Mouse (Mus musculus) lung, adult 18-20 months (tissue): ENCODE data around the gene Tmcc2.

Experiments
- DNase-seq, 2 experiments: peaks; one replicate each; pipeline ENCODE4 v3.0.0; 2022; ENCODE audit warnings: mixed read lengths in 2 of 2

Tmcc2 gene

GRCm38 (mm10) chr1:132389886-132390585 lies 1.0 kb downstream of the Tmcc2 start:
- DNase-seq, result peak; percentile 80 to 87

- DNase-seq, result peak in 1 of 2 experiments; percentile 64
These were observed 2.0 kb downstream of the Tmcc2 start for GRCm38 (mm10) chr1:132388813-132389803.

DNA sequence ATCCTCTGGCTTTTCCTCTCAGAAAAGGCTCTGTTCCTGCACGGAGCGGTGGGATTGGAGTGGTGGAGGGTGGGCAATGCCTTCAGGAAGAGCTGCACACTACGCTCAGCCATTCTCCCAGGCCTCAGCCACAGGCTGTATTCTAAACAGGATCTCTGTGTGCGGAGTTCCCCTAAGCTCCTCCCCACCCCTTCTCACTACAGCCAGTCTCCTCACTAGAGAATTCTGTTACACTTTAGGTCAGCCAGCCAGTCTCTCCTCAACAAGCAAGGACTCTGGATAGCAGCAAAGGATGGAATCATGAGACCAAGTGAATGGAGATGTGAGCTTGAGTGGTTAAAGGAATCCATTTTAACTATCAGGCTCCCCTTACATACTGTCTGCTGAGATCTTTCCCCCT lies 3.1 kb downstream of the Tmcc2 start:
- peak in 1 of 2 experiments; percentile 68 for DNase-seq

- DNase-seq, result no peak
These were observed 4.8 kb downstream of the Tmcc2 start for GRCm38 (mm10) chr1:132386266-132386665.

- no peak for DNase-seq
These were observed 5.4 kb downstream of the Tmcc2 start for GRCm38 (mm10) chr1:132385711-132386110.

DNA sequence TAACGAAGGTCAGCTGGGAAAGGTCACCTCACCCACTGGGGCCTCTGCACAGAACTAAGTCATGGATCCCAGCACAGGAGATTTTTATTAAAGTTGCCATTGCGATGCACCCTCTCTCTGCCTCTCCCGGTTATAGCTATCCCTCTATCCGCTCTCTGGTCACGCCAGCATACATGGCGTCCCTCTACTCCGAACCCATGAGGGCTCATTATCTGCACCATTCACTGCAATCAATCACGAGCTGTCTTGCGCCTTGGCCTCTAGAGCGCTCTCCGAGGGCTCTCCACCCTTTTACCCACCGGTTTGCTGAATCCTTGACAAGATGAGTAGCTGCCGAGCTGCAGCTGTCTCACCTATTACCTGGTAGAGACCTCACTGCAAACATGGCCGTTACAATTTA lies 5.8 kb downstream of the Tmcc2 start:
- DNase-seq, result no peak

GRCm38 (mm10) chr1:132384001-132384554 lies 7.0 kb downstream of the Tmcc2 start:
- DNase-seq, result peak; percentile 60 to 75

DNA sequence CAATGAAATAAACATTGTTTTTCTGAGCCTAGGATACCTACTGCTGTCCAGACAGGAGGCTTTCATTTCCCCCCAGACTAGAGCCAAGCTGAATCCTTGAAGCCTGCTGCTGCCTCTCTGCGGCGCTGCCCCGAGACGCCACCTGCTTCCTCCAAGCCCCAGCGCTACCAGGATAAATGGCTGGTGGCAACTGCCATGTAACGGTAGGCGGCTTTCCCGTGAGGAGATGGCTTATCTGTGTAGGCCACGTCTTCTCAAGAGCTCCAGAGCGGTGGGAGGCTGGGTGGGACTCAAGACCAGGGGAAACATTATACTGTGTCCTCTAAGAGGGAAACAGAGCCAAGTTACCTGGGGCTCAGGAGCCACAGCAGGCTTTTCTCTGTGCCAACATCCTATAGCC lies 9.2 kb downstream of the Tmcc2 start:
- DNase-seq, result no peak

- no peak for DNase-seq
These were observed 10.5 kb downstream of the Tmcc2 start for GRCm38 (mm10) chr1:132380550-132381100.

- DNase-seq, result no peak
These were observed 13.3 kb downstream of the Tmcc2 start for GRCm38 (mm10) chr1:132377811-132378210.

DNA sequence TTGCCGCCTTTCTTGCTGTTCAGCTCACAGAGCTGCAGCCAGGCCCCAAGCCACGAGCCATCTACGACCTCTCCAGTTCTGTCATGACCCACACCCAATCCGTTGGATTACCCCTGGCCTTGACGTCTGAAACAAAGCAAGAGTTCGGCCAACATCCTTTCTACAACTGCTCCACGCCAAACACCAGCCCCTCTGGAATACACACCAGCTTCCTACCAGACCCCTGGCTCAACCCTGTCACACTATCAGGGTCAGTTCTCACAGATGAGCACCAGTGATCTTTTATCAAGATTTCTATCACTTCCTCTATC lies 14.1 kb downstream of the Tmcc2 start:
- peak; percentile 51 to 73 for DNase-seq

- DNase-seq, result no peak
These were observed 14.6 kb downstream of the Tmcc2 start for GRCm38 (mm10) chr1:132376211-132377054.

- DNase-seq, result no peak
These were observed 15.8 kb downstream of the Tmcc2 start for GRCm38 (mm10) chr1:132375256-132375655.

DNA sequence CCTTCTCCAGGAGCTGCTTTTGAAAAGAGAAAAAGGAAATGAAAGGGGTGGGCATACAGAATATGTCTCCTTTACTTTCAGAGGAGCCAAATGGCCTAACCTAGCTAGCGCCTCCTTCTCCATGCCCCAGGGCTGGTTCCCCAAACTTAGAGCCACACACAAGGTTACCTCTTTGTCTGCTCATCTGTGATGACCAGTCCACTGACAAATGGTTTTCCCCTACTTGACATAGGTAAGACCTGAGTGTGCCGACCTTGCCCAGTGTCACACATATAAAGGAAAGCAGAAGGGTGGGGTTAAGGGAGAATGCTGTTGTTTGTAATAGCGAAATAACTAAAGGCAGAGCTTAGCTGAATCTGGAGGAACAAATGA lies 16.2 kb downstream of the Tmcc2 start:
- no peak for DNase-seq

DNA sequence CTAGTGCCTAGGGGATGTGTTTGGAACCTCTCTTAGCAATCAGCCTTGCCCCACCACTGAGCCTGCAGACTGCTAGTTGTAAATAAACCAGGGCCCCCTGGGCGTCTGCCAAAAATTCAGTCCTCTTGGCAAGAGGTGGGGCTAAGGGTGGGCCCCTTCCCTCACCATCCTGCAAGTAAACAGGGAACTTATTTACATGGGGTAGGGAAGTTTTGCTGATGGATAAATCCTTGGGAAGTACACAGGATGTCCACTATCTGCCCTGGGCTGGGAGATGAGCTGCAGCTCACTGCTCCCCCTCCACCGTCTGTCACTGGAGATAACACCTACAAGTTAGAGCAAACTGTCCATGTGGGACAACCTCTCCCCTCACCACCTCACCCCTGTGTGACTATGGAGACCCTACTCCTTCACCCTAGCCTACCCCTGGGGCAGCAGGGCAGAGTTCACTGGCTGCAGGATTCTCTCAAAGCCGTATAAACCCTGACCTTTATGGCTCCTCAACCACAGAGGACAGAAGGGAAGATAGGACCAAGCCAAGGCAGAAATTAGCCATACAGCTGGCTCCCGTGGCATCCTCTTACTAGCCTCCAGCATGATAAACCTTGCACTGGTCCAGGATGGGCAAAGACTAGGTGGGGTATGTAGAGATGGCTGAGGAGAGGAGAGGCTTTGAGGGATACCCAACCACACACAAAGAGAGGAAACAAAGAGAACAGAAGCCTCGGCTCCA lies 16.8 kb downstream of the Tmcc2 start:
- DNase-seq, result peak; percentile 83 to 89

DNA sequence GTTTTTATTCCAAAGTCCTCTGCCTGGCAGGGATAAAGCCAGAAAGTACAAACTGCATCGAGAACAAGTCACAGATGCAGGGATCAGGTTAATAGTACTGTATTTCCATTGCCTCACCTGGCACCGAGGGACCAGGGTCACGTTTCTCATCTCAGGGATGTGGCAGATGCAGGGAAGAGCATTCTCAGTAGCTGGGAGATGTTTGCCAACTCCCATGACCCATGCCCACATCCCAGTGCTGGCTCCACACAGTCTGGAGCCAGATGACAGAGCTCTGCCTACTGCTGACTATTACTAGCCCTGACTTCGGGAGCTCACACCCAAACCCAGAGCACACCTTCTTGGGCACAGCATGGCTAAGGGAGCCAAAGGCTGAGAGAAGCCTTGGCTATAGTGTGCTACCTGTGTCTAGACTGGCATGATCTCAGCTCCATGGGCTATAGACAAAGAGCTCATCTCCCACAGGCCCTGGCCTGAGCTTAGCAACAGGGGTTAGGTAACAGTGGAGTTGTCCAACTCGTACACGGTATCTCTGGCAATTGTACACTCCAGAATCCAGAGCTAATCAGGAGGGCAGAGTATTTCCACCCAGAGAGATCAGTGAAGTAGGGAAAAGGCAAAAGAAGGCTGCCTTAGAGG lies 18.1 kb downstream of the Tmcc2 start:
- no peak for DNase-seq

- DNase-seq, result no peak
These were observed 18.7 kb downstream of the Tmcc2 start for GRCm38 (mm10) chr1:132372354-132372753.

GRCm38 (mm10) chr1:132371298-132372081 lies 19.6 kb downstream of the Tmcc2 start:
- peak in 1 of 2 experiments; percentile 34 for DNase-seq

GRCm38 (mm10) chr1:132370681-132371173 lies 20.4 kb downstream of the Tmcc2 start:
- peak in 1 of 2 experiments; percentile 46 for DNase-seq
